Mouse (Mus musculus) liver, postnatal 0 days (tissue): ENCODE results near the gene Golph3.

ENCODE experiments used
- CTCF ChIP-seq: sonication (generic); IDR thresholded peaks from 2 replicates; pipeline ENCODE4 v1.5.1; 2016; ENCODE audit warnings: antibody characterized with exemption, low read depth
- EP300 ChIP-seq: IDR thresholded peaks from 2 replicates; pipeline ENCODE4 v1.6.1; 2016; ENCODE audit warnings: antibody characterized with exemption, low read depth, mild to moderate bottlenecking

GRCm38 (mm10) chr15:12373496-12373895 lies 52.2 kb downstream of the Golph3 start:
- TF ChIP-seq EP300 (no peak), CTCF (no peak)
